Mouse (Mus musculus) adrenal gland, postnatal 10 days (tissue): ENCODE data around the gene Arhgap10. TPM values are rescaled to one million over a fixed set of nuclear protein-coding genes. Genes with fewer than 3 reads are reported as not detected.

Source experiments
- DNase-seq: peaks from one replicate; pipeline ENCODE4 v3.0.0; 2021; ENCODE audit warnings: mixed read lengths
- long read RNA-seq, 2 experiments: library from polyadenylated mRNA; stranded (forward); transcript quantifications; one replicate each; pipeline ENCODE4 v2.0.0; 2021
- total RNA-seq, 2 experiments: library from RNA; stranded (reverse); gene quantifications; 2 replicates each; pipeline ENCODE4 v1.2.3; 2021

The Arhgap10 gene
- total RNA-seq, result 10 to 100 TPM; 20.9 to 29.4 TPM
- long read RNA-seq, experiment 1, transcript Arhgap10-201 (23 exons, 3,084 nt), result major isoform, 9 of 22 reads
- long read RNA-seq, experiment 1, partial matches to known transcripts, result 7 of 22 reads
- long read RNA-seq, experiment 1, other reads (novel, unspliced or antisense), result 6 of 22 reads
- long read RNA-seq, experiment 2, transcript Arhgap10-201 (23 exons, 3,084 nt), result major isoform, 12 of 25 reads
- long read RNA-seq, experiment 2, partial matches to known transcripts, result 2 of 25 reads
- long read RNA-seq, experiment 2, other reads (novel, unspliced or antisense), result 10 of 25 reads

GRCm38 (mm10) chr8:77517301-77518200 is at the start of gene Arhgap10:
Gene Arhgap10 (minus strand): TSS chr8:77517953.
- peak; percentile 93 for DNase-seq

DNA sequence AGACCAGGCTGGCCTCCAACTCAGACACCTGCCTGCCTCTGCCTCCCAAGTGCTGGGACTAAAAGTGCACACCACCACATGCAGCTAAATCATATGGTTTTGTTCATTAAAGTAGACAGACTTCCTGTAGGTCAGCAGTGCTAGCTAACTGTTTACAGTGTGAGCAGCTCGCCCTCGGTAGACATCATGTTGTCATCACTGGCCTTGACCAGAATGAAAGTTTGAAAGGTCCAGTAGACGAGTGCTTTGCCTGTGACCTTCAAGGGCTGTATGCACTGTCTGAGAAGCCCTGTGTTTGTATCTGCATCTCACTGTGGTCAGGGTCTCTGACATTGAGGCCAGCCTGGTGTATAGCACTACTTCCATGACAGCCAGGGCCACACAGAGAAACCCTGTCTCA is 43.7 kb upstream of the Arhgap10 start:
- DNase-seq, result peak; percentile 7

DNA sequence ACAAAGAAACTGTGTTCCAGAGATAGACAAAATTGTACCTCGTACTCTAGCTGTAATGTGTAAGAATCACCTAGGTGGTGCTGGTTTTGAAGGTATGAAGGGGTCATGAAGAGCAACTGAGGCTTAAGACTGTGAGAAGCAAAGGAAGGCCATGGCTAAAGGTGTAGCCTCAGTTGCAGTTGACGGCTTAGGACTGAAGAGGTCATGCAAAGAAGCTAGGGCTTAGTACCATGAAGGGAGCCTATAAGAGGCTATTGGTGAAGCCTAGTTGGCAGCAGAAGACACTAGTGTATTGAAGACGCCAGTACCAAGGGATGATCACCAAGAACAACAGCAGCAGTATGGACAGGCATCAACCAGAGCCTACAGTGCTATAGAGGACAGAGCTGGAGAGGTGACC is 34.7 kb upstream of the Arhgap10 start:
- no peak for DNase-seq

DNA sequence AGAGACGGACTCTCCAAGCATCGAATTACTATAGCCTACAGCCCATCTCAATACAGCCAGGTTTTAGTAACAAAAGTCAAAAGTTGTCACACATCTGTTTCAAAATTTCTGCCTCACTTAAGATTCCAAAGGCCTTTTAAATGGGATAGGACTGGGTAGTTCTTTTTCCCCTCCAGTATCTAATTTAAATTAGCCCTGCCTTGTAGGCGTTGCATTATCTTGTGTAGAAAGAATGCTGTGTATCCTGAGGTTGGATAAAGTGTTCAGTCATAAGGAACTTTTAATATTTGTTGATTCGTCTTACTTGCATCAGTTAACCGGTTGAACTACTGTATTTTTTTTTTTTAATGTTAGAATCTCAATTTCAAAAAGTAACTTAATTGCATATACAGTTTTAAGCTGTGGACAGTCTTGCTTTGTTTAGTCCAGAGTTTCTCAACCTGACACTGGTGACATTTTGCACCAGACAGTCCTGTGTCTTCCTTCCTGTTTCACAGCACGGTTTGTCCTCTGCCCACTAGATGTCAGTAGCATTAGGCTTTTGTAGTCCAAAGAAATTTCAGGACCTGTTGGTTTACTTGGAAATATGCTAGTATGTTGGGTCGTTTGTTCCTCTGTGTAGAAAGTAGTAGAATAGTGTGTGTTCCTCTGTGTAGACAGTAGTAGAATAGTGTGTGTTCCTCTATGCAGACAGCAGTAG is 32.3 kb upstream of the Arhgap10 start:
- peak; percentile 35 for DNase-seq

DNA sequence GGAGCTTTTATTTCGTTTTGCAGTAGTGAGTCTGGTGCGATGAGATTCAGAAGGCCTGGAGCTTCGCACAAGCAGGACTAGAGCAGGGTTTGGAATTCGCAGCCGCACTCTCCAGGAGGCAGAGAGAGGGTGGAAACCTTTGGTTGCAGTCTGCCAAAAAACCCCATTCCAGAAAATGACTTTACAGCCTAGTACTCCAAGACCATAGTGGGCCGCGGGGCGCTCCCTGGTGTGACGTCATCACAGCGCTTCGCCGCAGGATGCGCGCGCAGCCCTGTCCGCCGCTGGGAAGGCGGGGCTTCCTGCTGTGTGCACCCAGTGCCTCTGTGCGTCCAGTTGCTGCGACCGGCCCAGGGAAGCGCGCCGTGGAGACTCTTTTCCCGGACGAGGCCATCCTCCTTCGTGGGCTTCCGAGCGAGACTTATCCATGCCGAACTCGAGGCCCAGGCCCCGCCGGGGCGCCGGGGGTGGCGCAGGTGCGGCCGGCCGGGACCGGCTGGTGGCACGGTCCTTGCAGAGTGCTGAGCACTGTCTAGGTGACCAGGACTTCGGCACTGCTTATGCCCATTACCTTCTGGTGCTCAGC is 31.5 kb upstream of the Arhgap10 start, which contains the start of gene Prmt9:
TSS of gene Prmt9 (plus strand) at position 277 of the 586 bp plus-strand sequence.
- peak; percentile 98 for DNase-seq

- no peak for DNase-seq
These were observed 27.9 kb upstream of the Arhgap10 start for GRCm38 (mm10) chr8:77545616-77546015.

DNA sequence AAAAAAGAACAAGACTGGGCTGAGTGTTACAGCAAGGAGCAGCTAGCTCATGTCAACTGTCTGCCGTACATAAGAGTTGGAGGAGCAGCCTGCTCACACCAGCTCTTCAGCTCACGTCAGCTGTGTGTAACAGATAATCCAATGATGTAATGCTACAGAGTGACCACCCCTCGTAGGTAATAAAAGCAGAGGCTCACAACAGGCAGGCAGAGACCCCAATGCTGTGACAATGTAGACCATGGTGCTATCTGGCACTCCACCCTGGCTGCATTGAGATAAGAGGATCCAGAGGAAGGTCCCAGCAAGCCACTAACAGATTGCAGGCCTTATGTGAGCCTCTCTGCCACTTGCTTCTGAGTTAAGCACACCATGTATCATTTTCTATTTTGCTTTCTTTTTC is 26.7 kb upstream of the Arhgap10 start:
- no peak for DNase-seq

GRCm38 (mm10) chr8:77543152-77543777 is 25.5 kb upstream of the Arhgap10 start:
- DNase-seq, result no peak

DNA sequence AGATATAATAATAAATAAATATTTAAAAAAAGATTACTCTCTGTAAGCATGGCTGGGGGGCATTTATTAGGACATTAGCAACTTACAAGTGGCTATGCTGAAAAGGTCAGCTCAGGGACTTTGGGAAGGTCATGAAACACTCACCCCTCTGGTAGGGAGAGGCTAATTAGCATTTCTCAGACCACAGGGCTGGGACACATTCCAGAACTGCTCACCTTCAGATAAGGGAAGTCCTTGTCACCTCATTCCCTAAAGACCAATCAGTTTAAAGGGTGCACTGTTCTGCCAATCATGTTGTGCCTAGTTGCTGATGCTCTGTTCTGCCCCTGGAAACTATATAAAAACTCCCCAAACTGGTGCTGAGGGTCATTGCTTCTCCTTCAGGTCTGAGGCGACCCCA is 20.5 kb upstream of the Arhgap10 start:
- no peak for DNase-seq

- DNase-seq, result no peak
These were observed 19.1 kb upstream of the Arhgap10 start for GRCm38 (mm10) chr8:77536821-77537220.

GRCm38 (mm10) chr8:77535026-77535595 is 17.4 kb upstream of the Arhgap10 start:
- DNase-seq, result peak; percentile 76

- DNase-seq, result no peak
These were observed 16.7 kb upstream of the Arhgap10 start for GRCm38 (mm10) chr8:77534358-77534992.

DNA sequence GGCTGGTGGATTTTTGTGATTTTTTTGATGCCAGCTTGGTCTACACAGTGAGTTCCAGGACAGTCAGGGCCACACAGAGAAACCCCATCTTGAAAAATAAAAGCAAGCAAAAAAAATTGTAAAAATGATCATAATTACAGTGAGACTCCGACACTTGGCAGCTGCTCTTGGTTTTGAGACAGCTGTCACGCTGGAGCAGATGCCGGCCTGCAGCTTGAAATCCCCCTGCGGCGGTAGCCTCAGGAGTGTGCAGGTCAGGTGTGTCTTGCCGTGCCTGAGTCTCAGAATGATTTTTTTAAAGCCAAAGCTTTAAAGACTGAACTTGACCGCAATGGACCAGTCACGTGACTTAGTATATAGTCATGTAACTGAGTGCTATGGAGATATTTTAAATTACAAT is 8.4 kb upstream of the Arhgap10 start:
- DNase-seq, result no peak

GRCm38 (mm10) chr8:77524906-77525305 is 7.2 kb upstream of the Arhgap10 start:
- no peak for DNase-seq

DNA sequence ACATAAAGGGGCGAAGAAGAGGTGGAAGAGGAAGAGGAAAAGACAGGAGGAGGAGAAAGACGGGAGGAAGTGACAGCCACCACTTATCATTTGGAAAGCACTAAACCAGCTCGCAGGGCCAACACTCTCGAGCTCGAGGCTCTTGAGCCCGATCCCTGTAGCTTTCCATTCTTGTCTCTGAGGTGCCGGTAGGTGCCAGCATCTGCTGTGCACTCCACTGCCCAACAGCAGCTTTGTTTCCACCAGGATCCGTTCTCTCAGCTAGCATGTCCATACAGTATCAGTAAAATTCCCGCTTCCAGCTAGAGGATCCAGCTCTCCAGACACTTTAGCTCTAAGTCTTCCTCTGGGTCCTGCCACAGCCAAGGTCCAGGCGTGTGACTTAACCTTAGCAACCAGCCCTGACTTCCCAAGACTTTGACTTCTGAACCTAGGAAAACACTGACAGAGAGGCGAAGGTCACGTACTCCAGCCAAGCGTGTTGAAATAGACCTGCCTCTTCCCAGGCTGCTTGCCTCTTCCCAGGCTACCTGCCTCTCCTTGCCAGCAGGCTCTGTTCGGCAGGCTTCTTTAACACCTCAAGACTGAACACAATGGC is 6.4 kb upstream of the Arhgap10 start:
- peak; percentile 64 for DNase-seq

DNA sequence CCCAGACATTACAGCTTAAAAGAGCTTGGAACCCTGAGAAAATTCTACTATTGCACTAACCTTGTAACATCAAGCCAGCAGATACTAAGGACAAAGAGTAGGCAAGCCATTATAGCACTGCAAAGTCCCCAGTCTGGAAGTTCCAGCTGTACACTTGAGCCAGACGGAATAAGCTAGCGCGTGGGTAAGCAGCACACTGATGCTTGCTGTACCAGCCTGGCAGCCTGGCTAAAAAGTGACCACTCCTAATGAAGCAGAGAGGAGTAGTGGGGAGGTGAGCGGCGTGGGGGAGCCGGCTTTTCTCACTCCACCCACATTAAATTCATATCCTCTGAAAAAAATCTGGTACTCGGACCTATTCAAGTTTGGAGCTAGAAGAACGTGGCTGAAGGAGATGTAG is 5.2 kb upstream of the Arhgap10 start:
- no peak for DNase-seq

- no peak for DNase-seq
These were observed 3.5 kb upstream of the Arhgap10 start for GRCm38 (mm10) chr8:77521028-77521785.

GRCm38 (mm10) chr8:77520601-77521000 is 2.8 kb upstream of the Arhgap10 start:
- DNase-seq, result no peak

- DNase-seq, result no peak
These were observed 705 bp upstream of the Arhgap10 start for GRCm38 (mm10) chr8:77518201-77519115.
